Mouse (Mus musculus): ENCODE data around the gene 1700016K19Rik. TPM values are rescaled to one million over a fixed set of nuclear protein-coding genes. Genes with fewer than 3 reads are reported as not detected.
"Not testable (repeated sequence)": the region's sequence is repeated elsewhere in the genome, so short reads cannot be mapped to it uniquely, and the experiment has no call there.

Gene 1700016K19Rik
- polyA plus RNA-seq, 1 experiment from 2014 or later, result 1.5 TPM

GRCm38 (mm10) chr11:75991911-75992310, 7.8 kb upstream of the 1700016K19Rik start:
- Histone ChIP-seq H3K4me1 (0 out of 2 replicates have a peak, but pooled peaks cover 3% of the 10 kb centered on the region), H3K27me3 (no peaks in the 10 kb centered on the region), H3K27ac (no peak overlapping the region), H3K4me2 (no peak overlapping the region), H3K36me3 (ENCODE audit: poor library complexity, severe bottlenecking) (no peaks in the 10 kb centered on the region), H3K9ac (no peak overlapping the region), H3K4me3 (no peak overlapping the region), H3K9me3 (replicated peaks) (no peaks in the 10 kb centered on the region)
- 90% methylated on average over 8 of the region's 8 CpGs for WGBS
- no peak for ATAC-seq

- H3K27me3 ChIP-seq, result no peaks in the 10 kb centered on the region
- H3K27ac ChIP-seq, result no peak overlapping the region
- H3K9me3 ChIP-seq (replicated peaks), result no peaks in the 10 kb centered on the region
- H3K4me1 ChIP-seq, result 0 out of 2 replicates have a peak, but pooled peaks cover 3% of the 10 kb centered on the region
- ATAC-seq, result no peak
- H3K36me3 ChIP-seq (ENCODE audit: poor library complexity, severe bottlenecking), result no peaks in the 10 kb centered on the region
- 92% methylated on average over 8 of the region's 8 CpGs for WGBS
- H3K9ac ChIP-seq, result no peak overlapping the region
- H3K4me3 ChIP-seq, result no peak overlapping the region
- H3K4me2 ChIP-seq, result no peak overlapping the region
Observed at GRCm38 (mm10) chr11:75992481-75992880, 7.2 kb upstream of the 1700016K19Rik start.

GRCm38 (mm10) chr11:75994357-75994756, 5.4 kb upstream of the 1700016K19Rik start:
- Histone ChIP-seq H3K4me3 (no peak overlapping the region), H3K36me3 (ENCODE audit: poor library complexity, severe bottlenecking) (no peaks in the 10 kb centered on the region), H3K4me1 (0 out of 2 replicates have a peak, but pooled peaks cover 3% of the 10 kb centered on the region), H3K4me2 (no peak overlapping the region), H3K27ac (no peak overlapping the region), H3K9ac (no peak overlapping the region), H3K9me3 (replicated peaks) (no peaks in the 10 kb centered on the region), H3K27me3 (no peaks in the 10 kb centered on the region)
- ATAC-seq, result no peak
- WGBS, result 59% methylated on average over 9 of the region's 9 CpGs

GRCm38 (mm10) chr11:76000701-76001100, 989 bp downstream of the 1700016K19Rik start:
- no peak overlapping the region for H3K27ac ChIP-seq
- no peaks in the 10 kb centered on the region for H3K36me3 ChIP-seq (ENCODE audit: poor library complexity, severe bottlenecking)
- peaks cover 9% of the 10 kb centered on the region for H3K4me1 ChIP-seq
- no peaks in the 10 kb centered on the region for H3K9me3 ChIP-seq (replicated peaks)
- H3K4me3 ChIP-seq, result no peak overlapping the region
- H3K9ac ChIP-seq, result no peak overlapping the region
- 85% methylated on average over 5 of the region's 5 CpGs for WGBS
- no peak overlapping the region for H3K4me2 ChIP-seq
- H3K27me3 ChIP-seq, result peaks cover 14% of the 10 kb centered on the region
- ATAC-seq, result no peak

GRCm38 (mm10) chr11:76001237-76001878, 1.6 kb downstream of the 1700016K19Rik start:
- Histone ChIP-seq H3K4me3 (no peak overlapping the region), H3K9ac (no peak overlapping the region), H3K9me3 (replicated peaks) (no peaks in the 10 kb centered on the region), H3K36me3 (ENCODE audit: poor library complexity, severe bottlenecking) (no peaks in the 10 kb centered on the region), H3K4me1 (peaks cover 9% of the 10 kb centered on the region), H3K27me3 (peaks cover 14% of the 10 kb centered on the region), H3K27ac (no peak overlapping the region), H3K4me2 (no peak overlapping the region)
- no peak for ATAC-seq
- 69% methylated on average over 3 of the region's 3 CpGs for WGBS

- H3K36me3 ChIP-seq (ENCODE audit: poor library complexity, severe bottlenecking); H3K4me2 ChIP-seq; H3K27ac ChIP-seq; H3K4me3 ChIP-seq; ATAC-seq; H3K4me1 ChIP-seq; H3K9me3 ChIP-seq (replicated peaks); H3K9ac ChIP-seq: not testable (repeated sequence)
- WGBS, result 91% methylated on average over 7 of the region's 7 CpGs
- H3K27me3 ChIP-seq, result peaks cover 14% of the 10 kb centered on the region
Observed at GRCm38 (mm10) chr11:76004276-76004675, 4.6 kb downstream of the 1700016K19Rik start.

- Histone ChIP-seq H3K9ac (no peak overlapping the region), H3K9me3 (replicated peaks) (no peaks in the 10 kb centered on the region), H3K4me2 (no peak overlapping the region), H3K4me1 (no peaks in the 10 kb centered on the region), H3K36me3 (ENCODE audit: poor library complexity, severe bottlenecking) (no peaks in the 10 kb centered on the region), H3K4me3 (no peak overlapping the region), H3K27ac (no peak overlapping the region), H3K27me3 (no peaks in the 10 kb centered on the region)
- no peak for ATAC-seq
- WGBS, result 80% methylated on average over 2 of the region's 2 CpGs
Observed at GRCm38 (mm10) chr11:76008162-76008561, 8.4 kb downstream of the 1700016K19Rik start.

- no peaks in the 10 kb centered on the region for H3K36me3 ChIP-seq (ENCODE audit: poor library complexity, severe bottlenecking)
- no peak overlapping the region for H3K4me3 ChIP-seq
- no peaks in the 10 kb centered on the region for H3K9me3 ChIP-seq (replicated peaks)
- no peaks in the 10 kb centered on the region for H3K27me3 ChIP-seq
- no peak overlapping the region for H3K27ac ChIP-seq
- WGBS, result 84% methylated on average over 6 of the region's 6 CpGs
- no peaks in the 10 kb centered on the region for H3K4me1 ChIP-seq
- no peak overlapping the region for H3K4me2 ChIP-seq
- no peak for ATAC-seq
- no peak overlapping the region for H3K9ac ChIP-seq
Observed at GRCm38 (mm10) chr11:76009101-76009500, 9.4 kb downstream of the 1700016K19Rik start.

- H3K36me3 ChIP-seq (ENCODE audit: poor library complexity, severe bottlenecking), result no peaks in the 10 kb centered on the region
- H3K9me3 ChIP-seq (replicated peaks), result no peaks in the 10 kb centered on the region
- H3K27me3 ChIP-seq, result no peaks in the 10 kb centered on the region
- WGBS, result 89% methylated on average over 9 of the region's 9 CpGs
- ATAC-seq, result no peak
- H3K4me2 ChIP-seq, result no peak overlapping the region
- H3K27ac ChIP-seq, result no peak overlapping the region
- no peaks in the 10 kb centered on the region for H3K4me1 ChIP-seq
- no peak overlapping the region for H3K9ac ChIP-seq
- no peak overlapping the region for H3K4me3 ChIP-seq
Observed at GRCm38 (mm10) chr11:76010838-76011624, 11.3 kb downstream of the 1700016K19Rik start.

- Histone ChIP-seq H3K27me3 (no peaks in the 10 kb centered on the region), H3K4me1 (no peaks in the 10 kb centered on the region), H3K27ac (no peak overlapping the region), H3K9ac (no peak overlapping the region), H3K4me3 (no peak overlapping the region), H3K36me3 (ENCODE audit: poor library complexity, severe bottlenecking) (no peaks in the 10 kb centered on the region), H3K9me3 (replicated peaks) (no peaks in the 10 kb centered on the region), H3K4me2 (no peak overlapping the region)
- ATAC-seq, result no peak
- 85% methylated on average over 6 of the region's 6 CpGs for WGBS
Observed at GRCm38 (mm10) chr11:76015251-76015650, 15.5 kb downstream of the 1700016K19Rik start.

GRCm38 (mm10) chr11:76015814-76016213, 16.1 kb downstream of the 1700016K19Rik start:
- no peaks in the 10 kb centered on the region for H3K4me1 ChIP-seq
- WGBS, result 68% methylated on average over 4 of the region's 4 CpGs
- H3K4me3 ChIP-seq, result no peak overlapping the region
- no peak overlapping the region for H3K4me2 ChIP-seq
- no peaks in the 10 kb centered on the region for H3K36me3 ChIP-seq (ENCODE audit: poor library complexity, severe bottlenecking)
- no peak overlapping the region for H3K9ac ChIP-seq
- H3K27ac ChIP-seq, result no peak overlapping the region
- no peak for ATAC-seq
- H3K27me3 ChIP-seq, result no peaks in the 10 kb centered on the region
- no peaks in the 10 kb centered on the region for H3K9me3 ChIP-seq (replicated peaks)

- no peak overlapping the region for H3K4me2 ChIP-seq
- H3K9me3 ChIP-seq (replicated peaks), result no peaks in the 10 kb centered on the region
- H3K27me3 ChIP-seq, result no peaks in the 10 kb centered on the region
- H3K27ac ChIP-seq, result no peak overlapping the region
- no peaks in the 10 kb centered on the region for H3K4me1 ChIP-seq
- no peak overlapping the region for H3K4me3 ChIP-seq
- no peaks in the 10 kb centered on the region for H3K36me3 ChIP-seq (ENCODE audit: poor library complexity, severe bottlenecking)
- no peak for ATAC-seq
- WGBS, result 79% methylated on average over 4 of the region's 4 CpGs
- H3K9ac ChIP-seq, result no peak overlapping the region
Observed at GRCm38 (mm10) chr11:76019879-76020278, 20.2 kb downstream of the 1700016K19Rik start.

Data from forebrain, embryonic 13.5 days (tissue).